Mouse (Mus musculus): ENCODE data around the gene Bloc1s1. TPM values are rescaled to one million over a fixed set of nuclear protein-coding genes. Genes with fewer than 3 reads are reported as not detected.

Bloc1s1 gene
- polyA plus RNA-seq, 1 experiment from 2014 or later: 216 TPM

DNA sequence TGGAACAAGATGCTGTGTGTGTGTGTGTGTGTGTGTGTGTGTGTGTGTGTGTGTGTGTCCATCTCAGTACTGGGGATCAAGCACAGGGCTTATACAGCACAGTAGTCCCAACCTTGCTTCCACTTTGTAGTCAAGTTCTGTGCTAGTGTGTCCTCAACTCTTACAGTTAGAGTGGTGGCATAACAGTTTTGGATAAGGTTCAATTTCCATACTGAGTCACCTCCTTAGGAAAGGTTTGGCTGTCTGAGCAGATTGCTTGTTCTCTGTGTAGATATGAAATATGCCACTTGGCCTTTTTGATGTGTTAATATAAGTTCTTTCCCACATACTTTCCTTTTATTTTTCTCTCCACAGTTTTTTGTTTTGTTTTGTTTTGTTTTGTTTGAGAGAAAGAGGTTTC is 45.5 kb downstream of the Bloc1s1 start:
- H3K27ac ChIP-seq (replicated peaks): no peak overlapping the region
- H3K9me3 ChIP-seq (replicated peaks): no peaks in the 10 kb centered on the region
- no peak for DNase-seq (ENCODE audit: low spot score)
- 0 out of 2 replicates have a peak, but pooled peaks cover 2% of the 10 kb centered on the region for H3K4me1 ChIP-seq
- H3K27me3 ChIP-seq (ENCODE audit: low read depth, poor library complexity, severe bottlenecking): no peaks in the 10 kb centered on the region
- H3K36me3 ChIP-seq: peaks cover 89% of the 10 kb centered on the region
- no peak overlapping the region for H3K4me3 ChIP-seq

DNA sequence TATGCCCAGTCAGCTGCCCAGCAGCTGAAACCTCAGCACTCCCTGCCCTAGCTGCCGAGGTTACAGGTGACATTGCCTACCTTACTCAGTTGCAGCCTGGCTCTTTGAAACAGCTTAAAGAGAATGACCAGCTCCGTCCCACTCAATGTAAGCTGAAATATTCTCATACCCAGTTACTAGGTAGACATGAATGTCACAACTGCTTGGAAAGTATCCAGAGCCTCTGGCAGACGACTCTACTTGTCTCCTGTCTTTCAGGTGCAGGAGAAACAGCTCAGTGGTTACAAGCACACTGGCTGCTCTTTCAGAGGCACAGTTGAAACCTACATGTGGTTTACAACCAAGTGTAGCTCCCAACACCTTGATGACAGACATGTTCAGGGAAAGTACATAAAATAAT is 53.5 kb downstream of the Bloc1s1 start:
- H3K4me3 ChIP-seq: no peak overlapping the region
- DNase-seq (ENCODE audit: low spot score): no peak
- WGBS: 91% methylated on average over 3 of the region's 3 CpGs
- no peak overlapping the region for H3K27ac ChIP-seq (replicated peaks)
- no peaks in the 10 kb centered on the region for H3K27me3 ChIP-seq (ENCODE audit: low read depth, poor library complexity, severe bottlenecking)
- peaks cover 88% of the 10 kb centered on the region for H3K36me3 ChIP-seq
- H3K9me3 ChIP-seq (replicated peaks): no peaks in the 10 kb centered on the region
- no peaks in the 10 kb centered on the region for H3K4me1 ChIP-seq

Other genes starting within 250 kb of the Bloc1s1 start
- gene Suox, start 250.0 kb downstream of the Bloc1s1 start, polyA plus RNA-seq (2016; fragmentation: Nextera tagmentation; extraction: Ambion mirVana): 13.9 and 14.9 TPM in 2 replicates
- 73.3 and 86.3 TPM in 2 replicates for gene Rab5b, start 227.8 kb downstream of the Bloc1s1 start, polyA plus RNA-seq (2016; fragmentation: Nextera tagmentation; extraction: Ambion mirVana)
- gene Pmel, start 219.8 kb downstream of the Bloc1s1 start, polyA plus RNA-seq (2016; fragmentation: Nextera tagmentation; extraction: Ambion mirVana): 3.9 and 6.7 TPM in 2 replicates
- gene Cdk2, start 219.0 kb downstream of the Bloc1s1 start, polyA plus RNA-seq (2016; fragmentation: Nextera tagmentation; extraction: Ambion mirVana): 107 and 110 TPM in 2 replicates
- 3.7 and 4.7 TPM in 2 replicates for gene Dgka, start 179.2 kb downstream of the Bloc1s1 start, polyA plus RNA-seq (2016; fragmentation: Nextera tagmentation; extraction: Ambion mirVana)
- 56.6 and 59.1 TPM in 2 replicates for gene Pym1, start 176.1 kb downstream of the Bloc1s1 start, polyA plus RNA-seq (2016; fragmentation: Nextera tagmentation; extraction: Ambion mirVana)
- 0.44 and 0.66 TPM in 2 replicates for gene Mmp19, start 133.1 kb downstream of the Bloc1s1 start, polyA plus RNA-seq (2016; fragmentation: Nextera tagmentation; extraction: Ambion mirVana)
- 50.7 and 57.8 TPM in 2 replicates for gene Dnajc14, start 120.0 kb downstream of the Bloc1s1 start, polyA plus RNA-seq (2016; fragmentation: Nextera tagmentation; extraction: Ambion mirVana)
- gene Tmem198b, start 119.7 kb downstream of the Bloc1s1 start, polyA plus RNA-seq (2016; fragmentation: Nextera tagmentation; extraction: Ambion mirVana): 22.1 and 24.3 TPM in 2 replicates
- gene Sarnp, start 106.7 kb downstream of the Bloc1s1 start, polyA plus RNA-seq (2016; fragmentation: Nextera tagmentation; extraction: Ambion mirVana): 260 and 264 TPM in 2 replicates
- gene Ormdl2, start 102.4 kb downstream of the Bloc1s1 start, polyA plus RNA-seq (2016; fragmentation: Nextera tagmentation; extraction: Ambion mirVana): 82.0 and 100 TPM in 2 replicates
- gene Gdf11, start 32.3 kb downstream of the Bloc1s1 start, polyA plus RNA-seq (2016; fragmentation: Nextera tagmentation; extraction: Ambion mirVana): 9.5 and 10.5 TPM in 2 replicates
- 195 and 196 TPM in 2 replicates for gene Cd63, start 23.0 kb downstream of the Bloc1s1 start, polyA plus RNA-seq (2016; fragmentation: Nextera tagmentation; extraction: Ambion mirVana)
- 13.3 and 14.9 TPM in 2 replicates for gene Rdh5, start 1.1 kb downstream of the Bloc1s1 start, polyA plus RNA-seq (2016; fragmentation: Nextera tagmentation; extraction: Ambion mirVana)
- gene Itga7, start 9.8 kb upstream of the Bloc1s1 start, polyA plus RNA-seq (2016; fragmentation: Nextera tagmentation; extraction: Ambion mirVana): 1.7 and 1.9 TPM in 2 replicates
- gene Mettl7b, start 37.0 kb upstream of the Bloc1s1 start, polyA plus RNA-seq (2016; fragmentation: Nextera tagmentation; extraction: Ambion mirVana): not detected in 2 replicates
- gene Olfr9, start 65.4 kb upstream of the Bloc1s1 start, polyA plus RNA-seq (2016; fragmentation: Nextera tagmentation; extraction: Ambion mirVana): not detected in 2 replicates
- gene Olfr763, start 86.8 kb upstream of the Bloc1s1 start, polyA plus RNA-seq (2016; fragmentation: Nextera tagmentation; extraction: Ambion mirVana): not detected in 2 replicates
- gene Olfr764-ps1, start 115.9 kb upstream of the Bloc1s1 start, polyA plus RNA-seq (2016; fragmentation: Nextera tagmentation; extraction: Ambion mirVana): not detected in 2 replicates
- not detected in 2 replicates for gene Olfr765, start 126.0 kb upstream of the Bloc1s1 start, polyA plus RNA-seq (2016; fragmentation: Nextera tagmentation; extraction: Ambion mirVana)
- not detected in 2 replicates for gene Olfr766-ps1, start 144.9 kb upstream of the Bloc1s1 start, polyA plus RNA-seq (2016; fragmentation: Nextera tagmentation; extraction: Ambion mirVana)
- not detected in 2 replicates for gene Olfr767, start 158.9 kb upstream of the Bloc1s1 start, polyA plus RNA-seq (2016; fragmentation: Nextera tagmentation; extraction: Ambion mirVana)
- gene Olfr768, start 175.3 kb upstream of the Bloc1s1 start, polyA plus RNA-seq (2016; fragmentation: Nextera tagmentation; extraction: Ambion mirVana): not detected in 2 replicates
- gene Olfr769, start 193.8 kb upstream of the Bloc1s1 start, polyA plus RNA-seq (2016; fragmentation: Nextera tagmentation; extraction: Ambion mirVana): not detected in 2 replicates
- not detected in 2 replicates for gene Olfr770, start 215.0 kb upstream of the Bloc1s1 start, polyA plus RNA-seq (2016; fragmentation: Nextera tagmentation; extraction: Ambion mirVana)
- gene Olfr771, start 240.7 kb upstream of the Bloc1s1 start, polyA plus RNA-seq (2016; fragmentation: Nextera tagmentation; extraction: Ambion mirVana): not detected in 2 replicates

All from midbrain, embryonic 10.5 days (tissue).